Mouse (Mus musculus): ENCODE data around the gene Zcchc24. TPM values are rescaled to one million over a fixed set of nuclear protein-coding genes. Genes with fewer than 3 reads are reported as not detected.
A peak's percentile ranks its signal among the peaks of the same experiment; 100 is the strongest.

Zcchc24 gene
- polyA plus RNA-seq, 1 experiment from 2014 or later = 24.0 TPM

GRCm38 (mm10) chr14:25796619-25797018 is 27.8 kb upstream of the Zcchc24 start:
- Histone ChIP-seq H3K4me3 (ENCODE audit: low read length) (no peak overlapping the region), H3K9ac (ENCODE audit: low read depth, low read length) (no peak overlapping the region), H3K36me3 (ENCODE audit: control insufficient read depth, insufficient read depth, low read length) (no peaks in the 10 kb centered on the region), H3K27me3 (ENCODE audit: control insufficient read depth, insufficient read depth, low read length) (no peaks in the 10 kb centered on the region), H3K4me2 (replicated peaks; ENCODE audit: low read depth, low read length) (no peak overlapping the region), H3K9me3 (ENCODE audit: control insufficient read depth, low read length) (no peaks in the 10 kb centered on the region), H3K27ac (ENCODE audit: low read depth, low read length) (peak overlapping the region; percentile 32; the same call in 1 of the 2 replicates), H3K4me1 (ENCODE audit: control insufficient read depth, insufficient read depth, low read length) (peaks cover 15% of the 10 kb centered on the region)
- WGBS = 25% methylated on average over 7 of the region's 7 CpGs
- no peak for ATAC-seq (ENCODE audit: low FRiP score, low TSS enrichment)

DNA sequence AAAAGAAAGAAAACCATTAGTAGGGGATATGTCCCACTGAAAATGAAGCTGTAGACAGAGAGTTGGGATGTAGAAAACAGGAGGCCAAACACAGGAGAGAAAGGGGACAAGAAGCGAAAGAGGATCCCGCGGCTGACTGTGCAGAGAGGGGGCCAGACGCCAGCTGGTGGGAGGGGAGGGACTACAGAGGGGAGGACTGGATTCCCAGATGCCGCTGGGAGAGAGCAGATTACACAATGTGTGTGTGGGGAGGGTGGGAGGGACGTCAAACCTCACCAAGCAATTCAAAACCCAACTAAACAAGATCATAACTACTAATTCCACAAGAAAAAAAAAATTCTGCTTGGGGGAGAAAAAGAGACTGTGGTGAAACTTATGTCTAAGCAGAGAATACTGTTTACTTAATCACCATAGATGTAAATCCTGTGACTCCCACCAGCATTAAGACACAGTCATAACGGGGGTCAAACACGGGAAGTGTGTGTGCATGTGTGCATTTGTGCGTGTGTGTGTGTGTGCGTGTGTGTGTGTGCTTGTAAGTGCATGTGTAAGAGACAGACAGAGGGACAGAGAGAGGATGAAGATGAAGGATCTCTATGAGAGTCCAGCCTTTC is 26.8 kb upstream of the Zcchc24 start:
- no peaks in the 10 kb centered on the region for H3K9me3 ChIP-seq (ENCODE audit: control insufficient read depth, low read length)
- H3K4me1 ChIP-seq (ENCODE audit: control insufficient read depth, insufficient read depth, low read length) = peaks cover 15% of the 10 kb centered on the region
- 25% methylated on average over 10 of the region's 10 CpGs for WGBS
- H3K36me3 ChIP-seq (ENCODE audit: control insufficient read depth, insufficient read depth, low read length) = no peaks in the 10 kb centered on the region
- H3K9ac ChIP-seq (ENCODE audit: low read depth, low read length) = no peak overlapping the region
- H3K27ac ChIP-seq (ENCODE audit: low read depth, low read length) = peak overlapping the region; percentile 78; the same call in 1 of the 2 replicates
- no peak overlapping the region for H3K4me2 ChIP-seq (replicated peaks; ENCODE audit: low read depth, low read length)
- ATAC-seq (ENCODE audit: low FRiP score, low TSS enrichment) = peak; percentile 63; the same call in 1 of the 2 replicates
- no peak overlapping the region for H3K4me3 ChIP-seq (ENCODE audit: low read length)
- H3K27me3 ChIP-seq (ENCODE audit: control insufficient read depth, insufficient read depth, low read length) = no peaks in the 10 kb centered on the region

- 63% methylated on average over 6 of the region's 6 CpGs for WGBS
- H3K9me3 ChIP-seq (ENCODE audit: control insufficient read depth, low read length) = no peaks in the 10 kb centered on the region
- H3K27me3 ChIP-seq (ENCODE audit: control insufficient read depth, insufficient read depth, low read length) = no peaks in the 10 kb centered on the region
- ATAC-seq (ENCODE audit: low FRiP score, low TSS enrichment) = no peak
- no peak overlapping the region for H3K4me2 ChIP-seq (replicated peaks; ENCODE audit: low read depth, low read length)
- H3K4me3 ChIP-seq (ENCODE audit: low read length) = no peak overlapping the region
- peak overlapping the region; percentile 78; the same call in 1 of the 2 replicates for H3K27ac ChIP-seq (ENCODE audit: low read depth, low read length)
- H3K9ac ChIP-seq (ENCODE audit: low read depth, low read length) = no peak overlapping the region
- H3K4me1 ChIP-seq (ENCODE audit: control insufficient read depth, insufficient read depth, low read length) = peaks cover 15% of the 10 kb centered on the region
- no peaks in the 10 kb centered on the region for H3K36me3 ChIP-seq (ENCODE audit: control insufficient read depth, insufficient read depth, low read length)
Measured at GRCm38 (mm10) chr14:25795067-25795466, 26.2 kb upstream of the Zcchc24 start.

DNA sequence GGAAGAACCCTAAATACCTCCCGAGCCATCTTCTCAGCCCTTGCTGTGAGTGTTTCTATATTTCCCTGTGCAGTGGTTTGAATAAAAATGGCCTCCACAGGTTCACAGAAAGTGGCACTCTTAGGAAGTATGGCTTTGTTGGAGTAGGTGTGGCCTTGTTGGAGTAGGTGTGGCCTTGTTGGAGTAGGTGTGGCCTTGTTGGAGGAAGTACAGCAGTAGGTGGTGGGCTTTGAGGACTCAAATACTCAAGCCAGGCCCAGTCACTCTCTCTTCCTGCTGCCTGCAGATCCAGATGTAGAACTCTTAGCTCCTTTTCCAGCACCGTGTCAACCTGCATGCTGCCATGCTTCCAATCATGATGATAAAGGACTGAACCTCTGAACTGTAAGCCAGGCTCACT is 25.5 kb upstream of the Zcchc24 start:
- WGBS = 97% methylated on average over 2 of the region's 2 CpGs
- H3K4me1 ChIP-seq (ENCODE audit: control insufficient read depth, insufficient read depth, low read length) = peaks cover 10% of the 10 kb centered on the region
- no peak overlapping the region for H3K4me3 ChIP-seq (ENCODE audit: low read length)
- no peaks in the 10 kb centered on the region for H3K36me3 ChIP-seq (ENCODE audit: control insufficient read depth, insufficient read depth, low read length)
- H3K9ac ChIP-seq (ENCODE audit: low read depth, low read length) = no peak overlapping the region
- H3K9me3 ChIP-seq (ENCODE audit: control insufficient read depth, low read length) = no peaks in the 10 kb centered on the region
- no peak overlapping the region for H3K27ac ChIP-seq (ENCODE audit: low read depth, low read length)
- H3K27me3 ChIP-seq (ENCODE audit: control insufficient read depth, insufficient read depth, low read length) = no peaks in the 10 kb centered on the region
- no peak for ATAC-seq (ENCODE audit: low FRiP score, low TSS enrichment)
- no peak overlapping the region for H3K4me2 ChIP-seq (replicated peaks; ENCODE audit: low read depth, low read length)

DNA sequence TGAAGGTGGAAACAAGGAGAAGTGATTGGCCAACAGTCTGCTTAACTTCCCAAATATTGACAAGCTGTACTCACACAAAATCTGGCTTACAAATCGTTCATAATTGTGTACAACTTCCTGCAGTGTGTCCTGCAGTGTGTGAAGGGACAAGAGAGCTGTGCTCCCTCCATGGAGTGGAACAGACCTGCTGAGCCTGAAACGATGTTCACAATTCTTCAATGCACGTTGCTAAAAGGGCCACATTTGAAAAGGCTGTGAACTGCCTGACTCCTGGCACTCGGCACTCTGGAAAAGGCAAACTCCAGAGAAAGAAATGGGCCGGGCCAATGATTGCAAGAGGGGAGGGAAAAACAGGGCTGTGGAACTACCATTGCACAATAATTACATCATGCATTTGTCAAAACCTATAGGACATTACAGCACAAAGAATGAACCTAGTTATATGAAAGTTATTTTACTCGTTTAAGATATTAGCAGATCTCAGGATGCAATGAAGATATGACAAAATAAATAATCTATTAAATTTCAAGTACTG is 22.0 kb upstream of the Zcchc24 start:
- 70% methylated on average over 6 of the region's 6 CpGs for WGBS
- Histone ChIP-seq H3K27me3 (ENCODE audit: control insufficient read depth, insufficient read depth, low read length) (no peaks in the 10 kb centered on the region), H3K4me2 (replicated peaks; ENCODE audit: low read depth, low read length) (no peak overlapping the region), H3K4me3 (ENCODE audit: low read length) (no peak overlapping the region), H3K27ac (ENCODE audit: low read depth, low read length) (no peak overlapping the region), H3K36me3 (ENCODE audit: control insufficient read depth, insufficient read depth, low read length) (no peaks in the 10 kb centered on the region), H3K9ac (ENCODE audit: low read depth, low read length) (no peak overlapping the region), H3K4me1 (ENCODE audit: control insufficient read depth, insufficient read depth, low read length) (peaks cover 7% of the 10 kb centered on the region; the same call in 1 of the 2 replicates), H3K9me3 (ENCODE audit: control insufficient read depth, low read length) (no peaks in the 10 kb centered on the region)
- ATAC-seq (ENCODE audit: low FRiP score, low TSS enrichment) = no peak

DNA sequence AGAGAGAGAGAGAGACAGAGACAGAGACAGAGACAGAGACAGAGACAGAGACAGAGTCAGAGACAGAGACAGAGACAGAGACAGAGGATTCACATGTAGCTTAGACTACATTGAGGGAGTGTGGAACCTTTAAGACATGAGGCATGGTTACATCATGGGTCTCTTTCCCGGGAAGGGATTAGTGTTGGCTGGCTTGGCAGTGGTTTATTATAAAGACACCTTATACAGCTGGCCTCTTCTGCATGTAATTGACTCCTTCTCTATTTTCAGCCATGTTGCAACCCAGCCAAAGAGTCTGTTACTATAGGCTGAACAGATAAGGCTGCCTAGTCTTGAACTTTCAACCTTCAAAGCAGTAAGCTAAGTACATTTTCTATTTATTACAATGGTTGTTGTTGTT is 21.1 kb upstream of the Zcchc24 start:
- Histone ChIP-seq H3K4me1 (ENCODE audit: control insufficient read depth, insufficient read depth, low read length) (peaks cover 7% of the 10 kb centered on the region; the same call in 1 of the 2 replicates), H3K4me2 (replicated peaks; ENCODE audit: low read depth, low read length) (no peak overlapping the region), H3K36me3 (ENCODE audit: control insufficient read depth, insufficient read depth, low read length) (no peaks in the 10 kb centered on the region), H3K27ac (ENCODE audit: low read depth, low read length) (no peak overlapping the region), H3K9me3 (ENCODE audit: control insufficient read depth, low read length) (no peaks in the 10 kb centered on the region), H3K9ac (ENCODE audit: low read depth, low read length) (no peak overlapping the region), H3K27me3 (ENCODE audit: control insufficient read depth, insufficient read depth, low read length) (no peaks in the 10 kb centered on the region), H3K4me3 (ENCODE audit: low read length) (no peak overlapping the region)
- ATAC-seq (ENCODE audit: low FRiP score, low TSS enrichment) = no peak
- WGBS = 83% methylated on average over 1 of the region's 1 CpGs

- H3K4me2 ChIP-seq (replicated peaks; ENCODE audit: low read depth, low read length) = no peak overlapping the region
- H3K4me1 ChIP-seq (ENCODE audit: control insufficient read depth, insufficient read depth, low read length) = peaks cover 7% of the 10 kb centered on the region; the same call in 1 of the 2 replicates
- no peaks in the 10 kb centered on the region for H3K9me3 ChIP-seq (ENCODE audit: control insufficient read depth, low read length)
- H3K36me3 ChIP-seq (ENCODE audit: control insufficient read depth, insufficient read depth, low read length) = no peaks in the 10 kb centered on the region
- H3K9ac ChIP-seq (ENCODE audit: low read depth, low read length) = no peak overlapping the region
- no peak for ATAC-seq (ENCODE audit: low FRiP score, low TSS enrichment)
- H3K4me3 ChIP-seq (ENCODE audit: low read length) = no peak overlapping the region
- no peak overlapping the region for H3K27ac ChIP-seq (ENCODE audit: low read depth, low read length)
- H3K27me3 ChIP-seq (ENCODE audit: control insufficient read depth, insufficient read depth, low read length) = no peaks in the 10 kb centered on the region
Measured at GRCm38 (mm10) chr14:25789207-25789606, 20.4 kb upstream of the Zcchc24 start.

DNA sequence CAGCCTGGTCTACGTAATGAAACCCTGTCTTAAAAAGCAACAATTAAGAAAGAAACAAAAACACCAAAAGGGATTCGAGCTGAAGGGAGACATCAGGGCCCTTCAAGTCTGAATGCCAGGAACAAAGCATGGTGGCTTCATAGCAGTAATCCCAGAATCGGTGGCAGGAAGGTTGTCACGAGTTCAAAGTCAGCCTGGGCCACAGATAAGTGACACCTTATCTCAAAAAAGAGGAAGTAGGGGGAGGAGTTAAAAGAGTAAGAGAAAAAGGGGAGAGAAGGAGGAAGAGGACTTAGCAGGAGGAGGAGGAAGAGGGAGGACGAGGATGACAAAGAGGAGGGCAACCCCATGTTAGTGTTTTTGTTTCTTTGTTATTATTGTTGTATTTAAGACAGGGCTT is 19.4 kb upstream of the Zcchc24 start:
- no peak for ATAC-seq (ENCODE audit: low FRiP score, low TSS enrichment)
- Histone ChIP-seq H3K9me3 (ENCODE audit: control insufficient read depth, low read length) (no peaks in the 10 kb centered on the region), H3K9ac (ENCODE audit: low read depth, low read length) (no peak overlapping the region), H3K4me2 (replicated peaks; ENCODE audit: low read depth, low read length) (no peak overlapping the region), H3K4me3 (ENCODE audit: low read length) (no peak overlapping the region), H3K27me3 (ENCODE audit: control insufficient read depth, insufficient read depth, low read length) (no peaks in the 10 kb centered on the region), H3K27ac (ENCODE audit: low read depth, low read length) (no peak overlapping the region; the same call in 1 of the 2 replicates), H3K36me3 (ENCODE audit: control insufficient read depth, insufficient read depth, low read length) (no peaks in the 10 kb centered on the region), H3K4me1 (ENCODE audit: control insufficient read depth, insufficient read depth, low read length) (peaks cover 12% of the 10 kb centered on the region)
- 56% methylated on average over 5 of the region's 5 CpGs for WGBS

GRCm38 (mm10) chr14:25787387-25787910 is 18.6 kb upstream of the Zcchc24 start:
- no peaks in the 10 kb centered on the region for H3K36me3 ChIP-seq (ENCODE audit: control insufficient read depth, insufficient read depth, low read length)
- 58% methylated on average over 12 of the region's 12 CpGs for WGBS
- H3K4me3 ChIP-seq (ENCODE audit: low read length) = no peak overlapping the region
- peak; percentile 30 for ATAC-seq (ENCODE audit: low FRiP score, low TSS enrichment)
- H3K27me3 ChIP-seq (ENCODE audit: control insufficient read depth, insufficient read depth, low read length) = no peaks in the 10 kb centered on the region
- H3K4me2 ChIP-seq (replicated peaks; ENCODE audit: low read depth, low read length) = no peak overlapping the region
- H3K9me3 ChIP-seq (ENCODE audit: control insufficient read depth, low read length) = no peaks in the 10 kb centered on the region
- H3K4me1 ChIP-seq (ENCODE audit: control insufficient read depth, insufficient read depth, low read length) = peaks cover 15% of the 10 kb centered on the region
- no peak overlapping the region for H3K9ac ChIP-seq (ENCODE audit: low read depth, low read length)
- peak overlapping the region; percentile 66 for H3K27ac ChIP-seq (ENCODE audit: low read depth, low read length)
